Mouse (Mus musculus) ES-E14 (cell line): ENCODE measurements around the gene Il18bp.

Experiments used
- CHD2 ChIP-seq: IDR thresholded peaks from 2 replicates; pipeline ENCODE4 v1.6.1; 2014; ENCODE audit warnings: mild to moderate bottlenecking, low read depth, low read length, inconsistent platforms
- HCFC1 ChIP-seq: IDR thresholded peaks from 2 replicates; pipeline ENCODE4 v1.6.1; 2012; ENCODE audit warnings: low read length, inconsistent platforms, borderline replicate concordance; ENCODE audit not compliant: insufficient read depth
- ZC3H11A ChIP-seq: IDR thresholded peaks from 2 replicates; pipeline ENCODE4 v1.6.1; 2012; ENCODE audit warnings: low read depth, mild to moderate bottlenecking, inconsistent platforms, low read length, borderline replicate concordance

- TF ChIP-seq HCFC1 (no peak), CHD2 (no peak), ZC3H11A (no peak)
Measured at GRCm38 (mm10) chr7:102025187-102026119, 7.0 kb upstream of the Il18bp start.
